Mouse (Mus musculus) NIH3T3 (cell line): ENCODE measurements around the gene Gm6676.
"Not testable (repeated sequence)": the region's sequence is repeated elsewhere in the genome, so short reads cannot be mapped to it uniquely, and the experiment has no call there.

ENCODE experiments used
- DNase-seq: peaks from one replicate; pipeline ENCODE4 v3.0.0-alpha.2; 2012; ENCODE audit warnings: low read depth

Gm6676 gene

GRCm38 (mm10) chr14:7125312-7125711, at the start of gene Gm6676:
Gm6676 (minus strand) TSS chr14:7125412.
- not testable (repeated sequence) for DNase-seq

- DNase-seq, result not testable (repeated sequence)
Observed at GRCm38 (mm10) chr14:7174483-7174971, 49.3 kb upstream of the Gm6676 start, which contains the start of gene Gm3512. Gm3512 (minus strand) TSS chr14:7174533.

GRCm38 (mm10) chr14:7105124-7105802, 19.9 kb downstream of the Gm6676 start:
- not testable (repeated sequence) for DNase-seq

- DNase-seq, result not testable (repeated sequence)
Observed at GRCm38 (mm10) chr14:7100521-7100920, 24.7 kb downstream of the Gm6676 start, which contains the start of gene Gm3696. Gm3696 (minus strand) TSS chr14:7100621.
